Mouse (Mus musculus): ENCODE results near the gene Cyp2j13.
"Not testable (repeated sequence)": the region's sequence is repeated elsewhere in the genome, so short reads cannot be mapped to it uniquely, and the experiment has no call there.

The Cyp2j13 gene

DNA sequence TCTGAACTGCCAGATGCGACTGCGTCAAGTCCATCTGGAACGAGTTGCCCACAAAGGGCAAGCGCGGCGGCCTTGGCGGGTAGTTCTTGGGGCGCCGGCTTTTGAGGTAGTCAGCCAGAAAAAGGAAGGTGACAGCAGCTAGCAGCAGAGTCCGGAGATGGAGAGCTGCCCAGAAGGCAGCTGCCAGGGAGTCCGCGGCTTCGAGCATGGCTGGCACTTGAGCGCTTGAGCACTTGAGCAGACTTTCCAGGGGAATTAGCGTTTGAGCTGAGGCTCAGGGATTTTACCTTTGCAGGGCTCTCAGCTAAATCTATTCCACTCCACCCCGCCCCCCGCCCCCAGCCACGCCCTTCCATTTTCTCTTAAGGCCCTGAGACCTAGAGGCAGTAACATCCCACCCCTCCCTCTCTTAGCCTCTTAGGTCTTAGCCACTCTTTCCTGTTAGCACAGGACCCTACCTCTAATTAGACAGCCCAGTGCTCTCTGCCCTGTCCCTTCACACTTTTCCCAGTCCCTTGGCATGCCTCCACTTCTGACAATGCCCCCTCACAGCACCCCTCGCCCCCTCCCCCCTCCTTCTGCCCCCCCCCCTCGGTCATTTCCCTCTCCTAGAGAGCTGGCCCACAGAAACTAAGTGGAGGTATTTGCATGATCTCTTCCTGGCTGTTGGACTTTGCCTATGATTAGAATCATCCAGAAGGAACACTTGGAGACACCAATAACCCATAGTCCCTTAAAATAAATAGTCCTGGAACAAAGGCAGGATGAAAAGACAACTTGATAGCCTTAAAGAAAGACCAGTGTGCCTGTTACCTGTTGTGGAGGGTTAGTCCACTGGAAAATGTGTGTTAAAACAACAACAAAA lies at the start of gene Cyp2j13:
Gene Cyp2j13, minus strand, starts transcription at position 286 of the 865 bp plus-strand sequence.
- in situ Hi-C loops (cut with MboI; ENCODE audit: low pct_unique_long_range_greater_than_20kb in 1 of 2, low sequenced_read_pairs in 2 of 2, unreplicated experiment in 1 of 2) = no loop called here

DNA sequence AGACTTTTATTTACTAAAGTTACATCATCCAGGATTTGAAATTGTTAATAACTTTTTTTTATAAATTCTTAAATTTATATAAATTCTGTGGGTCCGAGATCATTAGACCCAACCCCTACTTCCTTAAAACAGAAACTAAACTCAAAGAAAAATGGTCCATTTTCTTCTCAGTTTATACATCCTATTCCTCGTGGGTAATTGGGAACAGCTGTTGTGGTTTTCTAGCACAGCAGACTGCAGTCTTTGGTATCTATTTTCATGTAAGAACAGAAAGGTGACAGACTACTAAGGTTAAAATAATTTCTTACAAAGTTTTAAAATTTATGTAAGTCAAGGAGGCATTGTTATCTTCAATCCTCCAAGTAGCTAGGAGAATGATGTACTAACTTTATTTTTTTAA lies 19.5 kb upstream of the Cyp2j13 start:
- in situ Hi-C loops (cut with MboI; ENCODE audit: low pct_unique_long_range_greater_than_20kb in 1 of 2, low sequenced_read_pairs in 2 of 2, unreplicated experiment in 1 of 2) = no loop called here

DNA sequence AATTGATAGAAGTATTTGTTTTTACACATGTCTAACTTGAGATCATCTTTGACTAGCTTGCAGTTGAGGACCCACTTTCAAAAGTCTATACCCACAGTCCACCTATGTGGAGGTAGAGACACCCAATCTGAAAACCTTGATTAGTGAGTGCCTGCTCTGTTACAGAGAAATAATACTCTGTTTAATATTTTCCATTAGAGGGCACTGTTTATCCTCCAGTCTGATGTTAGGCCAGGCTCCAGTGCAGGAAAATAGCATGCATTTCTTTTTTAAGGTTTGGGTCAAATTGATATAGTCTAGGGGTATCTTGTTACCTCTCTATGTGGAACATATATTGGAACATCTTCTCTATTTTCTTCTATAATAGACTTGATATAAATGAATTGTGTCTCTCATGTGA lies 14.5 kb upstream of the Cyp2j13 start:
- in situ Hi-C loops (cut with MboI; ENCODE audit: low pct_unique_long_range_greater_than_20kb in 1 of 2, low sequenced_read_pairs in 2 of 2, unreplicated experiment in 1 of 2) = no loop called here

DNA sequence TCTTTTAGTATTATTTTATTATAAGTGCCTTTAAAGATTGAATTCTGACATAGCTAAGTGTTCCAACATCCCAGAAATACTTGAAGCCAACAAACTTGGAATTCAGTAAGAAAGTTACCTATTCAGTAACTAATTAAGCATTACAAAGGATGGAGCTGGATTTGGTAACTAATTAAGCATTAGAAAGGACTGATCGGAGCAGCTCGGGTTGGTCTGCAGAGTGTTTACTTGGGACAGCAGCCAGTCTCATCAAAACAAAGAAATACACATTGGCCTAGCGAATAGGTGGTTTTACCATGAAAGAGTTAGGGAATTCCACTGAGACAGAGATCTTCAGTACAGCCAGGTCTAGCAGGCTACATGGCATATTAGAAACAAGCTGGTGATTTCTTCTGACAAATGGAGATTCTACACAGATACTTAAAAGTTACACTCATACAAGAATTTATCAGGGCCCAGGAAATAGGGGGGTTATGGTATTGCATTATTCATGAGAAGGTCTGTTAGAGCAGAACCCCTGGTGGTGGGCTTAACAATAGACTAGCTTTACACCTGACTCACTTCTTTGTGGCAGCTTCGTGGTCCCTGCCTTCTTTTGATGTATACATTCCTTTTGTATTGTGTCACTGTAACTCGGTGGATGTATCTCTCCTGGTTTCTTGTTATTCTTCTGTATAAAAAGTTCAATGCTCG lies 12.2 kb upstream of the Cyp2j13 start:
- in situ Hi-C loops (cut with MboI; ENCODE audit: low pct_unique_long_range_greater_than_20kb in 1 of 2, low sequenced_read_pairs in 2 of 2, unreplicated experiment in 1 of 2) = not testable (repeated sequence)

DNA sequence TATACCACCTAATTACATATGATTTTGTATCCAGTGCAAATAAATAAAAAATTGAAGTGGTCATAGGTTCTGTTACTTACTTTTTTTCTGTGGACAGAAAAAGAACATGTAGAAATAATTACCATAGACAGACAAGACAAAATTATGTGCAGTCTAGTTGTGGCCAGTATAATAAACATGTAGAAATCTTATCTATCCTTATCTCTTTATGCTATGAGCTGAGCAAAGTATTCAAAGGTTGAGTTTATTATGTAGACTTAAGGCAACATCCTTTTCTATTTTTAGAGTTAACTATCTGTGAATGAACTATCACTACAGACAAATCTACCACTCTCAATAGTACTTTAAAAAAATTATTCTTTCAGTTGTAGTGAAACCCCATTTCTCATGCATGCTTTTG lies 962 bp upstream of the Cyp2j13 start:
- in situ Hi-C loops (cut with MboI; ENCODE audit: low pct_unique_long_range_greater_than_20kb in 1 of 2, low sequenced_read_pairs in 2 of 2, unreplicated experiment in 1 of 2) = no loop called here

GRCm38 (mm10) chr4:96062045-96062444 lies 15.3 kb downstream of the Cyp2j13 start:
- in situ Hi-C loops (cut with MboI; ENCODE audit: low pct_unique_long_range_greater_than_20kb in 1 of 2, low sequenced_read_pairs in 2 of 2, unreplicated experiment in 1 of 2) = no loop called here

DNA sequence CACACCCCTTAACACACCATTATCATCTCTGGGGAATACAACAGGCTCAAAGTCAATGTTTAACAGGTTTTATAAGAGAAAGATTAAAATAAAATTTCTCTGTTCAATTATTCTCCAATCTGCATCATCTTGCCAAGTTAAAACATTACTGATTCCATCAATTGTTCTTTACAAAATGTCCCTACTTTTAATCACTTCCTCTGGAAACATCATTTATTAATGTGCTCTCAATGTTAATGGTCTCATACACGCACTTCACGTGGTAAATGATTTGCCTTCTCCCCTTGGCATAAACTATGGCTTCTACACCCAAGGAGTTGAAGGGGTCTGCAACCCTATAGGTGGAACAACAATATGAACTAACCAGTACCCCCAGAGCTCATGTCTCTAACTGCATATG lies 17.2 kb downstream of the Cyp2j13 start:
- in situ Hi-C loops (cut with MboI; ENCODE audit: low pct_unique_long_range_greater_than_20kb in 1 of 2, low sequenced_read_pairs in 2 of 2, unreplicated experiment in 1 of 2) = no loop called here

- in situ Hi-C loops (cut with MboI; ENCODE audit: low pct_unique_long_range_greater_than_20kb in 1 of 2, low sequenced_read_pairs in 2 of 2, unreplicated experiment in 1 of 2) = no loop called here
Measured at GRCm38 (mm10) chr4:96028412-96028811, 48.9 kb downstream of the Cyp2j13 start.

- in situ Hi-C loops (cut with MboI; ENCODE audit: low pct_unique_long_range_greater_than_20kb in 1 of 2, low sequenced_read_pairs in 2 of 2, unreplicated experiment in 1 of 2) = no loop called here
Measured at GRCm38 (mm10) chr4:96022803-96023202, 54.5 kb downstream of the Cyp2j13 start.

DNA sequence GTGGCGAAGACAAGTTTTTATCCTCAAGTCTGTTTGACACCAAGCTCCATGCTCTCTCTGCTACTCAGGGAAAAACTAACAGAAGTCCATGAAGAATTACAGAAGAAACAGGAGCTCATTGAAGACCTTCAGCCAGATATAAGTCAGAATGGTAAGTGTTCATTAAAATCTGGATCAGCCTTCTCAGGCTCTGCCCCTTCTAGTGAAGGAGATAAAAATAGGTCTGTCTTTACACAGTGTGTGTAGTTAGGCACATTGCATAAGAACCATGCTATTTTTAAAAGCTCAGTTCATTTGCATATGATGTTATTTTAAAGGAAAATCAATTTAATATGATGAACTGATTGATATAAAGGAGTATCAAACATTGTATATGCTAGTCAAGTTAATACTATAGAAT lies 60.5 kb downstream of the Cyp2j13 start:
- in situ Hi-C loops (cut with MboI; ENCODE audit: low pct_unique_long_range_greater_than_20kb in 1 of 2, low sequenced_read_pairs in 2 of 2, unreplicated experiment in 1 of 2) = no loop called here

GRCm38 (mm10) chr4:95982221-95982620 lies 95.1 kb downstream of the Cyp2j13 start:
- in situ Hi-C loops (cut with MboI; ENCODE audit: low pct_unique_long_range_greater_than_20kb in 1 of 2, low sequenced_read_pairs in 2 of 2, unreplicated experiment in 1 of 2) = not testable (repeated sequence)
